Mouse (Mus musculus): ENCODE results near the gene 2310011J03Rik.
"Not testable (repeated sequence)": the region's sequence is repeated elsewhere in the genome, so short reads cannot be mapped to it uniquely, and the experiment has no call there.

Gene 2310011J03Rik

DNA sequence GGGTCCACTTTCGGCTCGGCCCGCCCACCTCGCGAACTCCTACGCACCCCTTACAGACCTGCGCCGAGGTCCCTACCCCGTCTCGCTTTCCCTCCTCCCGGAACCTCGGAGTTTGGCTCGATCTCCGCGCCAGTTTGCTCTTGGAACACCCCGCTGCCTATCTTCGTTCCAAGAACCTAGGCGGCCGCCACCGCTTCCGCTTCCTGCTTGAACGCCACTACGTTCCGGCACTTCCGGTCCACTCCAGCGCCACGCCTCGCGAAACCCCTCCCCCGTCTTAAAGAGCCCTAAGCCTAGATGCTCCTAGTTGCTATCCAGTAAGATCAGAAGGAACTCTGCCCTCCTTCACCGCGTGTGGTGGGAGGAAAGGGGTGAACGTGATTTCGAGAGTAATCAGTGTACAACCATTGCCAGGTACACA, at the start of gene 2310011J03Rik:
TSS of gene 2310011J03Rik (minus strand) at position 198 of the 421 bp plus-strand sequence.
- peak; percentile 97 for DNase-seq (ENCODE audit: low spot score)

DNA sequence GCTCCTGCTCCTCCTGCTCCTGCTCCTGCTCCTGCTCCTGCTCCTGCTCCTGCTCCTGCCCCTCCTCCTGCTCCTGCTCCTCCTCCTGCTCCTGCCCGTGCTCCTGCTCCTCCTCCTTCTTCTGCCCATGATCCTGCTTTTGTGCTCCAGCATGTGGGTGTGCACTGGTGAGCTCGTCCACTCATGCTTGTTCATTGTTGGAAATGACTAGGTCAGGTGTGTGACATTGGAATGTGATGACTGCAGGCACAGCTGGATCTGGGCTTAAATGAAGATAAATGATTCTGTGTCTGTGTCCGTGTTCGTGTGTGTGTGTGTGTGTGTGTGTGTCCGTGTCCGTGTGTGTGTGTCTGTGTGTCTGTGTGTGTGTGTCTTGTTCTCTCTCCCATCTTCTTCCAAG, 48.1 kb upstream of the 2310011J03Rik start:
- no peak for DNase-seq (ENCODE audit: low spot score)

- DNase-seq (ENCODE audit: low spot score) = no peak
Measured at GRCm38 (mm10) chr10:80367954-80368353, 47.6 kb upstream of the 2310011J03Rik start.

DNA sequence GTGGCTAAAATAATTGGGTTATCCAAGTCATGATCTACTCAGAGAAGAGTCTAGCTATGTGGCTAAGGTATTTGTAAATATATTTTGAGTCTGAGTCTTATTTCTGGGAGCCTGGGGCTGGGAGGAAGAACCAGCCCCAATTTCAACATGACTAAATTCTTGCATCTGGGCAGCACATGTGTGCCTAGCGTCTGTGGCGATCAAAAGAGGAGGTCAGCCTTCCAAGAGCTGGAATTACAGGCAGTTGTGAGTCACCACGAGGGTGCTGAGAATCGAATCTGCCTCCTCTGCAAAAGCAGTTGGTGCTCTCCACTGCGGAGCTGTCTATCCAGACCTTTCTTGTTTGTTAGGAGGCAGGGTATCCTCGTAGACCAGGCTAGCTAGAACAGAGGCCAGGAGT, 45.4 kb upstream of the 2310011J03Rik start:
- DNase-seq (ENCODE audit: low spot score) = no peak

DNA sequence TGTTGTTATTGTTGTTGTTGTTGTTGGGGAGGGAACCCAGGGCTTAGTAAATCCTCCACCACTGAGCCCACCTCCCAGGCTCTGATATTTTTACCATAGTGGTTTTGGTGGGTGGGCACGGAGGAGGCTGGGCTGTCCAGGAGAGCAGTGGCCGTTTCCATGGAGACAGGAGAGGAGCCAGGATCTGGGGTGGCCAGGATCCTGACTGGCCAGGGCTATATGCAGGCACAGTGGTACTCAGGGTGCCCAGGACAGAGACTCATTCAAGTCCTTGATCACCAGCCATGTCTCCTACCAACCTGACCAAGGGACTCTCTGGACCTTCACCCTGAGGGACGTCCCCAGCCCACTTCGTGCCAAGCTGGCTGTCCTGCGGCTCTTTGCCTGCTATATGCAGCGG, 43.4 kb upstream of the 2310011J03Rik start:
- DNase-seq (ENCODE audit: low spot score) = no peak

- no peak for DNase-seq (ENCODE audit: low spot score)
Measured at GRCm38 (mm10) chr10:80357994-80358639, 37.8 kb upstream of the 2310011J03Rik start.

GRCm38 (mm10) chr10:80357336-80357735, 37.0 kb upstream of the 2310011J03Rik start:
- DNase-seq (ENCODE audit: low spot score) = no peak

DNA sequence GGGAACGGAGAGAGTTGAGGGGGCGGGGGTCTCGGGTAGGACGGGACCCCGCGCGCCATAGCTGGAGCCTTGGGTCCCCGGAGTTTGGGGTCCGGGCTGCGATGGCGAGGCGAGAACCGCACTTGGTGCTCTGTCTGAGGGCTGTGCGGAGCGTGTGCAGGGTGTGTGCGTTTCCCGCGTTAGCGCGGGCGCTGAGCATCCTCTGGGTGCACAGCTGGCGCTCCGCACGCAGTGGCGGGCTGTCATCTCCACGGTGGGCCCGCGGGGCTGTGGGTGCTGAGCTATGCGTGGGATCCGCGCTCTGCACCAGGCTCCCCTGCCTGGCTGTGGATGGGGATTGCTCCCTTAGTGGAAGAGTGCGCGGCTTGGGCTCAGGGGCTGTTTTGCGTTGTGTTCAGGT, 36.4 kb upstream of the 2310011J03Rik start:
- DNase-seq (ENCODE audit: low spot score) = no peak

DNA sequence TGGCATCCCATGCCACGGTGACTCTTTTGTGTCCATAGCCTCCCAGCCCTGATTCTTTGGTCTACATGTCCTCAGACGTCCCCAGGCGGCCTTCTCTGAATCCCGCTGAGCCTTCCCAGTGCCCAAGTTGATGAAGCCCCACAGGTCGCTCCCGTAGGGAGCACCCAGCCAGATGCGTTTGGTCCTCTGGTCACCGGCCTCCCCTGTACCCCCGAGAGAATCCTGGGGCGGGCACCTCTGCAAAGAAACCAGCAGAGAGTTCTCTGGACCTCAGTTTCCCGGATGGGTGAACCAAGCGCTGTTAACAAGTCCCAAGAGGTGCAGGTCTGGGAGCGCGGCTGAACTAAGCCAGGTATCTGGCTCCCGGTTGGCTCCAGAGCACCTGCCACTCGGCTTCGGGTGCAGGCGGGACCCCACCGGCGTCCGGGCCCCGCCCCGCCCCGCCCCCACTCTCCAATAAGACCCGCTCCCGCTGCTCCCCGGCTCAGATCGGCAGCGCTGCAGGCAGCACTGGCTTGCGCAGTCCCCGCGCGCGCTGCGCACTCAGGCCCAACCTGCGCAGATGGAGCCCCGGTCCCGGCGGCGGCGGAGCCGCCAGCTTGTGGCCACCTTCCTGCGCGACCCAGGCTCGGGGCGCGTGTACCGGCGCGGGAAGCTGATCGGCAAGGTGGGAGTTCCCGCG, 35.8 kb upstream of the 2310011J03Rik start, which contains the start of gene Plk5:
TSS of gene Plk5 (plus strand) at position 459 of the 682 bp plus-strand sequence.
- DNase-seq (ENCODE audit: low spot score) = no peak

DNA sequence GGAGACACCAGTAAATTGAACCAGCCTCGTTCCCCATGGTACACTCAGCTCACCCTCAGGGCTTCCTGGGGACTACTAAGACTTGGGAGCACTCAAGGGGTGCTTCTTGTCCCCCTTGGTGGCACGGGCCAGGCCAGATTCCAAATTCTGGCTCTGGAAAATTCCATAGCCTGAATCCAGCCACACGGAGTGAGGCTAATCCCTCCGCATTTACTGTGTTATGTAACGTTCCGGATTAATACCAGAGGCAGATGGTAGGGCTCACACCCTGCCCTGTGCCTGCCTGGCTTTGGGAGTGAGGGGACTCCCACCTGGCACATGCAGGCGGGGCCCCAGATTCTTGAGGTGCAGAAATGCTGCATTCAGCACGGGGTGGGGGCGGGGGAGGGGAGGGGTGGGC, 35.1 kb upstream of the 2310011J03Rik start:
- DNase-seq (ENCODE audit: low spot score) = no peak

DNA sequence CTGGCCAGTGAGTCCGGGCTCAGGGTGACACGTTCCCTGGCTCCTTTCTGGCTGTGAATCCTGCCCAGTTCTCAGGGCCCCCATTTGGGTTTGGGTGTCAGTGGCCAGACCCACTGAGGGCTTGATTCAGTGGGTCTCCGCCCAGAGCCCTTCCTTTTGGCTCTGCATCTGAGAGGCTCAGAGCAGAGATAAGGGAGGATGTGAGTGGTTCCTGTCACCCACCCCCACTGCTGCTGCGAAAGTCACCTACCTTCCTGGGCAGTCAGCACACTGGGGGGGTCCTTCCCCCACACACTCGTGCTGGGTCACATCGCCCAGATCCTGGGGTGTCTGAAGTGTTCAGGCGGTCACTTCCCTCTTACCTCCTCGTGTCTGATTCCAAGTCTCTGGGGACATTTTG, 32.4 kb upstream of the 2310011J03Rik start:
- DNase-seq (ENCODE audit: low spot score) = no peak

DNA sequence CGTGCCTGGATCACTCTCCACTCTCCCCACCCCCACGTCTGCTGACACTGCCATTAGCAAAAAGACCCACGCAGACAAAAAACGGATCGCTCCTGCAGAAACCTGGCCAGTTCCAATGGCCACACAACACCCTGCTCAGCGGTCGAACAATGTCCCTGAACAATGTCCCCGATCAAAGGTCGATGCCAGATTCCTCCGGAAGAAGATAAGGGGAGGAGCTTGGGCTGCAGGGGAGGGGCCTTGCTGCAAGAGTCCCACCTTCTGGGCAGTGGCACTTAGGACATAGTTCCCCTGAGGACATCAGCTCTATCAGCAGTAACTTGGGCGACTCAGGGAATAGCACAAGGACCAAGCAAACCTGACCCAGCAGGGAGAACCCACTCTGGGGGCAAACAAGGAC, 31.6 kb upstream of the 2310011J03Rik start:
- no peak for DNase-seq (ENCODE audit: low spot score)

- DNase-seq (ENCODE audit: low spot score) = peak; percentile 92
Measured at GRCm38 (mm10) chr10:80350292-80350691, 30.0 kb upstream of the 2310011J03Rik start.

DNA sequence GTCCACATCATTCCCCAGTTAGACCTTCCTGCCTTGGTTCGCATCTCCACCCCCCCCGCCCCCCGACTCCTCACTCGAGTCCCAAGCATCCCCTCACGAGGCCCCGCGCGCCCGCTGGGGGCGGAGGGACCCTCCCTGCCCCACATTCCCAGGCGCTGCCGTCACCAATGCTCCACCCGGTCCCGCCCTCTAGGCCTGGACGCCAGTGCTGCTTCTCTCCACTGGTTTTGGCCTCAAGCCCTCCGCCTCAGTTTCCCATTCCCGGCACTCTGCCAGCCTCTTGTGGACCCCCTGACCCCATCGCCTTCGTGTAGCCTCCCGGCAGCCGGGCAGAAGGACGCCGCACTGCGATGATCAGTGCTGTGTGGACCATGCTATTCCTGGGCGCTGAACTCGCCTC, 28.6 kb upstream of the 2310011J03Rik start:
- no peak for DNase-seq (ENCODE audit: low spot score)

GRCm38 (mm10) chr10:80348244-80348781, 28.0 kb upstream of the 2310011J03Rik start, which contains the start of gene Adamtsl5:
Gene Adamtsl5 (minus strand): TSS chr10:80348412.
- peak; percentile 81 for DNase-seq (ENCODE audit: low spot score)

GRCm38 (mm10) chr10:80347514-80347967, 27.2 kb upstream of the 2310011J03Rik start:
- DNase-seq (ENCODE audit: low spot score) = no peak

DNA sequence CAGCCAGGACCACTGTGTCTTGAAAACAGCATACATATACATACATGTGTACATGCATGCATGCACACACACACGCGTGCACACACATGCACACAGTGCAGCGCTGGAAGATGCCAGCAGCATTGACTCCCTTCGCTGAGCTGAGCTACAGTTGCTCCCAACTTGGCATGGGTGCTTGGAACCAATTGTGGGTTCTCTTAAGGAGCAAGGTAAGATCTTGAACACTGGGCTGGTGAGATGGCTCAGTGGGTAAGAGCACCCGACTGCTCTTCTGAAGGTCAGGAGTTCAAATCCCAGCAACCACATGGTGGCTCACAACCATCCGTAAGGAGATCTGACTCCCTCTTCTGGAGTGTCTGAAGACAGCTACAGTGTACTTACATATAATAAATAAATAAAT, 25.6 kb upstream of the 2310011J03Rik start:
- not testable (repeated sequence) for DNase-seq (ENCODE audit: low spot score)

- DNase-seq (ENCODE audit: low spot score) = no peak
Measured at GRCm38 (mm10) chr10:80345122-80345521, 24.8 kb upstream of the 2310011J03Rik start.

GRCm38 (mm10) chr10:80344131-80344661, 23.9 kb upstream of the 2310011J03Rik start:
- no peak for DNase-seq (ENCODE audit: low spot score)

DNA sequence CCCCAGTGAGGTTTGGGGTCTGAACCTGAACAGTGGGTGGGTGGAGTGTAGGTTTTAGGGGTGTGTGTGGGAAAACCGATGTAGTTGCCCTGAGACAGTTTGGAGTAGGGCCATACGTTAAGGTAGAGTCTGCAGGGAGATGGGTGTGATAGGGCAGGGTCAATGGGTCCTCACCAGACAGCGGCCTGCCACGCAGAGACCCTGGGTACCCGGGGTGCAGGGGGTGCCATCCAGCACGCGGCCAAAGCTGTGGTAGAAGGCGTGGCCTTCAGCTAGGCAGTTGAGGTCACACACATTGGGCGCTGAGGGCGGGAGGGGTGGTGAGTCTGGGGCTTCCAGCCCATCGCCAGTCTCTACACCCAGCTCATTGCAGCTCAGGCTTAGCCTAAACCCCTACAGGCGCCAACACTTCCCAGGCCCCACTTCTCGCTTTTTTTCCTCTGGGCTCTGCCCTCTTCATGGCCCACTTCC, 23.1 kb upstream of the 2310011J03Rik start:
- no peak for DNase-seq (ENCODE audit: low spot score)

DNA sequence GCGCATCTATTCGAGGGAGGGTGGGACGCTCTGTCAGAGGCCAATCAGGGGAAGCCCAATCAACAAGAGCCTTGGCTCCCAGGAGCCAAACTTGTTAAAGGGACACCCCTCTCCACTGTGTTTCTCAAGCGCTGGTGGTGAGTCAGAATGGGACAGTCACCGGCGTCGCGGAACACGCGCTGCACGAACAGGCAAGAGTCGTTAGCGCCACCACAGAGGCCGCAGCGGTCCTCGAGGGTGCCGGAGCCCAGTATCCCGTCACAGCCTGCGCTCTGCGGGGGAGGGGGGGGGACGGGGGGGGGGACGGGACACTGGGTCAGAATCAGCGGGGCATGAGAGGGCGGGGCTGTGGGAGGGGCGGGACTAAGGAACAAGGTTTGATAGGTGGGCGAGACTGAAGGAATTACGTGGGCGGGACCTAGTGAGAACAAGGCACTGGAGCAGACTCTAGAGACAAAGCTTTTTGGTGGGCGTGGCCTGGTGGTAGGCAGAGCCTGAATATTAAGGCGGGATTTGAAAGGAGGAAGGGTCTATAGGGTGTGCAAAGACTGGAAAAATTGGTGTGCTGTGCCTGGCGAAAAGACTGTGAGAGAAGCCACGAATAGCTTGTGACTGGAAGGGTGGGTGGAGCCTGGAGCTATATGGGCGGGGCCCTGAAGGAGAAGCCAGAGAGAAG, 22.6 kb upstream of the 2310011J03Rik start:
- DNase-seq (ENCODE audit: low spot score) = peak; percentile 89

- DNase-seq (ENCODE audit: low spot score) = no peak
Measured at GRCm38 (mm10) chr10:80342305-80342748, 22.0 kb upstream of the 2310011J03Rik start.

Measured in embryo, embryonic 10.5 days (tissue).